Mouse (Mus musculus): ENCODE results near the gene Farp1.

Gene Farp1

DNA sequence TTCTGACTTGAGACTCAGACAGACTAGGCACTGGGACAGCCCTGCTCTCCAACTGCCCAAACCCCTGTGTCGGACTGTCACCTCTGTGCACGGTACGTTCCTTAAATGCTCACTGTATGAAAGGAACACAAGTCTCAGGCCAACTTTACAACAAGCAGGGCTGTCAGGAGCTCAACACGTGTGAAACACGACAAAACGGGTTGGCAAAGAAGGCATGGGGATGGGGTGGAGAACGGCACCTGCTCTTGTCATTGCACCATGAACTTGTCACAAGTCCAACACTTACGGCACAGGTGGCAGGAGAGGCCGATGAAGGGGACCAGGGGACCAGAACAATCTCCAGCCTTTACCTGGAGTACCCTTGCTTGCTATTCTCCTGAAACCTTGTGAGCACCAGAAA, 264.1 kb downstream of the Farp1 start:
- DNase-seq (ENCODE audit: inconsistent age in 2 of 2, low spot score in 1 of 2) = no peak

DNA sequence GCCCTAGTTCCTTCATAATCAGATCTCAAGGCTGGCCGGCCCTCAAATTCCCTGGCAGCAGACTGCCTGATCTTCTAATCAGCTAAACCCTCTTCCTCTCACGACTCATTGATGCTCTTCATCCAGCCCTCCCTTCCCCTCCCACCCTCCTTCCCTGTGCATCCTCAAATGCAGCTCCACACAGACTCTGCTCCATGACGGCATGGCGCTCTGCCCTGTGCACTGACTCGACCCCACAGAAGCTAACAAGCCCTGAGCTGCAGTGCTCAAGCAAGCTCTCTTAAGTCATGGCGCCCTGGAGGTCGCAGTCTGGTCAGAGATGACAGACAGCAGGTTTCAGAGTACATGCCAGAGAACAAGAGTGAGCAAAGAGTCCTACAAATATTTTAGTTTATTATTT, 269.5 kb downstream of the Farp1 start:
- DNase-seq (ENCODE audit: inconsistent age in 2 of 2, low spot score in 1 of 2) = no peak

DNA sequence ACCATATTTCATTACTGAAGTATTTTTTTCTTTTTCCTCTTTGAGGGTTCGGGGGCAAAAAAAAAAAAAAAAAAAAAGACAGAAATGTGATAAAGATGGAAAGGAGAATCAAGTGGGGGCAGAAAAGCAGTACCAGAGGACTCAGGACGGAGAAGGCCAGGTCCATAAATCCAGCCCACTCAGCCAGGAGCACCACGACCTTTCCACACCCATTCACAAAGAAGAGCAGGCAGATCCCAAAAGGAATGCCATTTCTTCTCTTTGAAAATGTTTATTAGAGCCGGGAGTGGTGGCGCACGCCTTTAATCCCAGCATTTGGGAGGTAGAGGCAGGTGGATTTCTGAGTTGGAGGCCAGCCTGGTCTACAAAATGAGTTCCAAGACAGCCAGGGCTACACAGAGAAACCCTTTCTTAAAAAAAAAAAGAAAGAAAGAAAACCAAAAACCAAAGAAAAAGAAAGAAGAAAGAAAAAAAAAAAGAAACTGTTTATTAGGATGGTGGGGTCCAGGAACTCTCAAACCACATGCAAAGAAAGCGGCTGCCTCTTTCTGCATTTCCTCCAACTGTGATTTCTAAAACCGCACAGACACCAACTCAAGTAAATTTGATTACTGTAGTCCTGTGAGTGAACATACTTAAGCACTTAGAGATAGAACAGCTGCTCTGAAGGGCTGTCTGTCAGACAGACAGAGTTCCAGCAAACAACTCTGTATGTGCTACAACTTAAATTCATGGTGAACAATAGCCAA, 270.5 kb downstream of the Farp1 start:
- DNase-seq (ENCODE audit: inconsistent age in 2 of 2, low spot score in 1 of 2) = no peak

DNA sequence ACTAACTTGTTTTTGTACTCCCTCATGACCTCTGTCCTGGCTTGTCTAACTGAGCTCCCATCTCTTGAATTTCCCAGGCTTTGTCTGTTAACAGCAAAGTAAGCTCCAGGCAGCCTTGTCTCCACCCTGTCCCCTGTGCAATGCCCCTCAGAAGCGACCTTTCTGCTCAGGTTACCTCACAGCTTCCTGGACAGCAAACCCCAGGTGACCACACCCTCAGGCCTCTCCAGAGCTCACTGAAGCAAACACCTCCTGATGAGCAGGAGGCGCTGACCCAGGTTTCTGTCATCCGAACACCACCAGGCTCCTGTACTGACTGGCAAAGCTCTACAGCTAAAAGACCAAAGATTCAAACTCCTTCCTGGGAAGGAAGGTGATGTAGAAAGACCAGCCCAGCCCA, 274.9 kb downstream of the Farp1 start:
- no peak for DNase-seq (ENCODE audit: inconsistent age in 2 of 2, low spot score in 1 of 2)

DNA sequence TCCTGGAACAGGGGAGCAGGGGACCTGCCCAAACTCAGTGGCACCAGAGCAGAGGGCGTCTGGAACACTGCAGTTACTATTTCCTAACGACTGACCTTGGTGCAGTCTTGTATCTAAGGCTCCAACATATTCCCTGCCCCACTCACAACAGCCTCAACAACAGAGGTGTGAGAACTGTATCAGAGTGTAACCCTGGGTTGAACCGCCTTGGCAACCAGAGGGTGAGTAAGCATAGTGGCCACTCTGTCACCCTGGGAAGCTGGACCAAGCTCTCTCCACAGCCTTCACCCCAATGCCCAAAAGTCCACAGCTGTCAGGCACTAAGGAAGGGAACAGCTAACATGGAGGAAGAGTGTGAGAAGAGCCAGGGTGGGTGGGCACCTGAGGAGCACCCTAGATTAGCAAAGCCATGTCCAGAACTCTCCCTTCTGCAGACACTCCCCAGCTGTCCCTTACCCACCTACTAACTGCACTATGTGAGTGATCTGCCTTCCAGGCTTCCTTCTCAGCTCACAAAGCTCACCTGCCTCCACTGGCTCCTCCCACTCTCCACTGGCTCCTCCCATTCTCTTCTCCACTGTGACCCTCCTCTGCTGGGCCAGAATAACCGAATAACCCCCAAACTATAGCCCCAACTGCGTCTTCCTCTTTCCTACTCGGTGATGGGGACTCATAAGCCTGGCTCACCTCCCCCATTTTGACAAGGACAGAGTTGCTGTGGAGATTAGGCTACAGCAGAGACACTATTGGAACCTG, 275.5 kb downstream of the Farp1 start:
- peak in 1 of 2 experiments; percentile 70 for DNase-seq (ENCODE audit: inconsistent age in 2 of 2, low spot score in 1 of 2)

DNA sequence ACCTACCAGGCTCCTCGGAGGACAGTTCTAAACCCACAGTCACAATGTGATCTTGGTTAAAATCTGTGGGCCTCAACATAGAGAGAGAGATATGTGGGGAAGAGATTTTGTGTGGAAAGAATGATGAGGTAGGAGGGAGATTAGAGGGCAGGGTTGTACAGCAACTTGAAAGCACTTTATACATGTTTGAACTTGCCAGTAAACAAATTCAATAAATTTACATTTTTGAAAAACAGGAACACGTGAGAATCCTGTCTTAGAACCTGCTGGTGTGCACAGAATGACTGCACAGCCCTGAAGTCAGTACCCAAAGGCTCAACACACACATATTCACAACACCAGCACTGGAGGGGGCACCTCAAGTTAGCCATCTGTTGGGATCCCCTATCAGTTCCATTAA, 276.1 kb downstream of the Farp1 start:
- DNase-seq (ENCODE audit: inconsistent age in 2 of 2, low spot score in 1 of 2) = no peak

DNA sequence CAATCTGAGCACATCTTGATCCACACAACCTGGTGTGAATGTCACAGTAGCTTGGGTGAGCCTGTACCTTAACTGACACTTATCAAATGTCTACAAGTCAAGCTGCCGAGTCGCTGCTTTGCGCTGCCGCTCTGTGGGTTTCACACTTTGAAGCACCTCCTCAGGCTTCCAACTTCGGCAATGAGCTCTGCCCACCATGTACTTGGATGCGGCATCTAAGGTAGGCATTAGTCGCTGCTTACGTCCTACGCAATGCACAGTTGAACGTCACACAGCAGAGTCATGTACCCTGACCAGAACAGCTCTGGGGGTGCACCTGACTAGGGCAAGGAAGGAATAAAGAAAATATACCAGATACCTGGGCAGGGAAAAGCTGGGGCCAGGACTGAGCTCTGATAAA, 278.3 kb downstream of the Farp1 start:
- DNase-seq (ENCODE audit: inconsistent age in 2 of 2, low spot score in 1 of 2) = no peak

DNA sequence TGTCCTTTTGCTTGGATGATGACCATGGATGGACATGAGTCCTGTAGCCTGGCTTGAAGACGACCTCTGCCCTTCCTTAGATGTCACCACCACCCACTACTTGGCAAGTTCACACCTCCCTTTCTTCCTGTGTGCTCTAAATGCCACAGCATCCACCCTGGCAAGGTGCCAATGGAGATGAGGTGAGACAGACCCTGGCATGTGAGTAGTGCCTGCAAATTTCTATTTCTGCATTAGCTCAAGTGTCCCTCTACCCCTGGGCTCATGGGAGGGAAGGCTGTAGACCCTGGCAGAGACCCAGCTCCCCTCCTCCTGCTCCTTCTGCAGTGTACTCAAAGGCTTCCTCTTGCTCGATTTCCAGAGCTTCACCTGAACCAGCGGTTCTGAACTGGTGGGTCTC, 279.9 kb downstream of the Farp1 start:
- no peak for DNase-seq (ENCODE audit: inconsistent age in 2 of 2, low spot score in 1 of 2)

DNA sequence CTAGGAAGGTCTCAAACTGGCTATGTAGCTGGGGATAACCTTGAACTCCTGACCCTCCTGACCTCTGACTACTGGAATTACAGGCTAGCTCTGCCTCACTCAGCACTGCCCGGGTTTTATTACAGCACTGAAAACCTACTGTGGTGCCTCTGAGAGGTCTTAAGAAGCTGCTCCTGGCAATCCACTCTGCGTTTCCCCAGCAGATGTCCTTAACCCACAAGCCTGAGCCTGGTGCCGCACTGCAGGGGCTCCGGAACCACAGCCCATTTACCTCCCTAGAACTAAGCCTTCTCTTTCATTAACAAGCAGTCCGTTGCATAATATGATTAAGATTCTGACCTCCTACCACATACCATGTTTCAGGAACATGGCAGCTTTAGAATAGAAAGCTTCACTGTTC, 281.1 kb downstream of the Farp1 start:
- no peak for DNase-seq (ENCODE audit: inconsistent age in 2 of 2, low spot score in 1 of 2)

DNA sequence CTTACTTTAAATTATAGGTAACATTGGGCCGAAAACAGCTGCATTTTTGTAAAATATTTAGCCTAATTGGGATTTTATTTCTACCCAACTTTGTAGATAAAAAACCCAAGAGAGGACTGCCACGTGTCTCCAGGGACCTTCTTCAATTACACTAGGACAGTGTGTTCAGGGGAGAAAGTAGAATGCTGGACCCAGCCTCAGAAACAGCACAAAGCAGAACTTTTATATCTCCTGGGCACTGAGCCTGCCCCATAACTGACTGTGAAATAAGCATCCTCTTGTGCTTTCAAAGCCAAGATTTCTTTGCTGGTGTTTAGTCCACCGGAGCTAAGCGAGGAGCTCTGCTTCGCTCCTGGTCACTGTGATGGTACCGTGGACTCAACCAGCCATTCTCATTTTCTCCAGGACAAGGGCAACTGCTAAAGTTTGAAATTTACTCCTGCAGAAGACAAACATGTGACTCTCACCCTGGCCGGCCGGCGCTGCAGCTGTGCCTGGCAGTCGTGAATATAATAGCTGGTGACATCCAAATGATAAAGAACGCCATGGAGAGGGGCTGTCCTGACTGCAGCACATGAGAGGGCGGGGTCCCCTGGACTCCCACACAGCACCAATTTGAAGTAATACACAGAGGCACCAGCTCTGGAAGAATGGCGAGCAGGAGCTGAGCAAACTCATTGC, 281.8 kb downstream of the Farp1 start:
- no peak for DNase-seq (ENCODE audit: inconsistent age in 2 of 2, low spot score in 1 of 2)

DNA sequence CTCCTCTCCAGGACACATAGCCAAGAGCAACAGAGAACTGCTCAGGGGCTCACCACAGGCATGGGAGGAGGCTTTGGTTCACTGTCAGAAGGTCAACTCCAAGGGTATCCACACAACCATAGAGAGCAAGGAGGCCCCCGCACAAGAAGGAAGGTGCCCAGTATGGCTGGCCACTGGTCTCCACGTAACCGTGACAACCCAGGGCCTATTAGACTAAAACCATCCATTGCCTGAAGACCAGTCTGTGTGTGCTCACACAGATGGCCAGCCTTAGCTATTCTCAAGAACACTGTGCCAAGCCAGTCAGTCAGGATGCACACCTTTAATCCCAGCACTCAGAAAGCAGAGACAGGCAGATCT, 282.3 kb downstream of the Farp1 start:
- DNase-seq (ENCODE audit: inconsistent age in 2 of 2, low spot score in 1 of 2) = no peak

DNA sequence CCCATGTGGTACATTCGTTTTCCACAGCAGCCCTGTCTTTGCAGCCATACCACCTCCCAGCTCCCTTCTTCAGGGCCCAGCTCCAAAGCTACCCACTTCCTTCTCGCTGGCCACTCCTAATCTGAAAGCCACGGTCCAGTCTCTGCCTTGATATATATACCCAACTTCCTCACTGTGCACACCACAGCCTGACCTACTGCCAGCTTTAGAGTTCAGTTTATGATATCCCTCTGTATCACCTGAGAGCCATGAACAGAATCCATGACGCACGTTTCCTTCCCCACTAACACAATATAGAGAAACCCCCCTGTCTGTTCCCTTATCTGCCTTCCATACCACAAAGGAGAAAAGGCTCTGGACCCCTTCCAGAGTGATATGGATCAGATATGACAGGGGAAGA, 283.4 kb downstream of the Farp1 start:
- DNase-seq (ENCODE audit: inconsistent age in 2 of 2, low spot score in 1 of 2) = no peak

DNA sequence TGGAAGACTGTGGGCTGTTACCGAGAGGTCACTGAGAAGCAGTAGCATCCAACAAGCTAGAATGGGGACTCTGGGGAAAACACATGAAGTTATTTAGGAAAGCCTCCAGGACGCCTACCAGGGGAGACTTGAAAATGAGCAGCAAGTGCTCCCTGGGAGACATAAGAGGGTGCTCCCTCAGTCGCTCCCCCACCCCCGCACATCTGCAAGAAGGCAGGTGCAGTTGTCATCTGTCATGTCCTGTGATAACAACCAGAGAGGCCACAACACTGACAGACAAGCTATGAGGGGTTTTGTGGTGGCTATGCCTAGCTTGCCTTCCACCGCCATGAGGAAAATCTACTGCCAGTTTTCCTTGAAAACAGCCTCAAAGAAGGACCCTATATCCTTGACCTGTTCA, 287.1 kb downstream of the Farp1 start:
- DNase-seq (ENCODE audit: inconsistent age in 2 of 2, low spot score in 1 of 2) = no peak

DNA sequence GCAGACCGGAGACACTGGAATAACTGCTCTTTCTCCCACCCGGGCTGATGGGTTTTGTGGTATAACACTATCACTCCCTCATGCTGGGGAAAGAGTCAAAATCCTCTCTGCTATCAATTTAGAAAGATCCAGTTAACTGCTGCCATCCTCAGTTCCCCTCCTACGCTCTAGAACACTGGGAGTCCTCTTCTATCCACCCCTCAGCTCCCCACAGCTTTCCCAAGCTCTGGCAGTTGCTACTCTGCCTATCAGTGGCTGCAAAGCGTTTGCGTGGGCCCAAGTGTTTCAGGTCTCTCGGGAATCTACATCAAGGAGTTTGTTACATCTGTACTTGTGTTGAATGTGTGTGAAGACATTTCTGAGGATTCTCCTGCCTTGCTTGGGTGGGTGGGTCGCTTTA, 287.6 kb downstream of the Farp1 start:
- DNase-seq (ENCODE audit: inconsistent age in 2 of 2, low spot score in 1 of 2) = no peak

DNA sequence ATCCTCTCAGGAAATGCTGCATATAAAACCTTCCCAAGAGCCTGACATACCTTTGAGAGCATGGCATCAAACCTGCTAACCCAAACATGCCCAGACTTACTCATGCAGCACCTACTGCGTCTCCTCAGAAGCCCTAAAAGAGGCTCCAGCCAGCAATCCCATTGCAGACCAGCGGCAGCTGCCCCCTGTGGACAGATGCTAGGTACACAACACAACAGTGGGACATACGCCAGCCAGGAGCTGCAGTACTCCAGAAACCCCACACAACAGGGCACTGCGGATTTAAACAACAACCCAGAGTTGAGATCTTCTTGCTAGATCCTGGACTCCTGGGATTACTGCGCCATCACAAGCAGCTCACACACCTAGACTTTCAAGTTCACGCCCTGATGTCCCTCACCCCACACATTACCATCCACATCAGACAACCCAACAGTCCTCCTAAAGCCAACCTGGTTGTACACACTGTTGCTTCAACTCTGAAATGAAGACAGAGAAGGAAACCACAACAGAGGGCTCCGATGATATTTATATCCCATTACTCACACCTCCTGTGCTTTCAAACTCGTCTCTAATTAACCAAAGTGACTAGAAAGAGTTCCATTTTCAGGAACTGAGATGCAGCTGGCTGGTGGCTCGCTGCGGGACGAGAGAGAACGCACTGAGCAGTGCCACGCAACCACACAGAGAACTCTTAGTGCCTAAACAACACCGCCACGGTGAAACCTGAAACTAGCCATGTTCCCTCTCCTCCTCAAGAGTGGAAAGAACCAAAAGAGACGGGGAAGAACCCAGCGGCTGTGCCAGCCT, 289.7 kb downstream of the Farp1 start:
- no peak for DNase-seq (ENCODE audit: inconsistent age in 2 of 2, low spot score in 1 of 2)

DNA sequence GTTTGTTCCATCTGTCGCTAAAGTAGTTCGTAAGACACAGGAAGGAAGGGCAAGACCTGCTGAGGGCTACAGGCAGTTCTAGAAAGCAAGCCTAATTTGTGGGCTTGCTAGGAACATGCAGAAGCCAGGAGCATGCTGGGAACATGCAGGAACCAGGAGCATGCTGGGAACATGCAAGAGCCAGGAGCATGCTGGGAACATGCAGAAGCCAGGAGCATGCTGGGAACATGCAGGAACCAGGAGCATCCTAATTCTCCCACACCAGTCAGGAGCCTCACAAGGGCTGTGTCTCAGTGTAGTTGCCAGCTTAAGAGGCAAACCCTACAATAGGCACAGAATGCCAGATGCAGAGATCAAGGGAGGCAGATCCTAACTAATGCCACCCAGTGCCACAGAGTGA, 291.4 kb downstream of the Farp1 start:
- no peak for DNase-seq (ENCODE audit: inconsistent age in 2 of 2, low spot score in 1 of 2)

DNA sequence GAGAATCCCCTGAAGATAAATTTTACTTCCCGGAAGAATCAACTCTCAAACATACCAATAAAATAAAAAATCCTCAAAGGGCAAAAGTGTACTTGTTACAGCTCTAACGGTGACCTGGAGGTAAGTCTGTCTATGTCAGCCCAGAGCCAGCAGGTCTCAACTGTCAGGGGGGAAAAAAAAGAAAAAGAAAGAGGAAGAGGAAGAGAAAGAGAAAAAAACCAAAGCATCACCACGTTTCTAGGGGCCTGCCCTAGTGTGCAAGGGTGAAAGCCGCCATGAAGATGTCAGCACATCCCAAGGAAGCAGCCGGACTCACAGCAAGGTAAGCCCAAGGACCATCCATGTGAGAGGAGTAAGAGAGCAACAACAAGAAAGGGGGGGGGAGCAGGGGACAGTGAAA, 293.9 kb downstream of the Farp1 start:
- no peak for DNase-seq (ENCODE audit: inconsistent age in 2 of 2, low spot score in 1 of 2)

DNA sequence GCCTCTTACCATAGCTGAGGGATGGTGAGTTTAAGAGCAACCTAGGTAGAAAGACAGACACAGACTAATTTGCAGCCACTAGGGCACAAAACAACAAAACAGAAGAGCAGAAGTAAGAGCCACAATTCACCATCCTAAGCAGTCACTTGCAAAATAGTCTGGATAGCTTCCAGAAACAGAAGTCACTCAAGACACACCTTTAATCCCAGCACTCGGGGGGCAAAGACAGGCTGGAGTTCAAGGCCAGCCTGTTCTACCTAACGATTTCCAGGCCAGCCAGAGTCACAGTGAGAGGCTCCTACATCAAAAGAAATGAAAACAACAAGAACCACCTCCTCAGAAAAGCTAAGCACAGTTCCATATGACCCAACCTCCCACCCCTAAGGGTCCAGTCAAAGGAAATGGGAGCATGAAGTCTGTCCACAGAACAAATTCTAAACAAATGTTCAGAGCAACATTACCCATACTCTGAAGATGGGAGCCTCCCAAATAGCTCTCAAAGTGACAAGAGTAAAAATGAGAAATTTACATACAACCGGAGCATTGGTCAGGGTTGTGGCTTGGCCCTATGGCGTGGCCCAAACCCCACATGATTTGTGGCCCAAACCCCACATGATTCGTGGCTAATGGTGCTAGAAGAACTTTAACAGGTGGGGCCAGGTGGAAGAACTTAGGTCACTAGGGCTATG, 294.5 kb downstream of the Farp1 start:
- no peak for DNase-seq (ENCODE audit: inconsistent age in 2 of 2, low spot score in 1 of 2)

DNA sequence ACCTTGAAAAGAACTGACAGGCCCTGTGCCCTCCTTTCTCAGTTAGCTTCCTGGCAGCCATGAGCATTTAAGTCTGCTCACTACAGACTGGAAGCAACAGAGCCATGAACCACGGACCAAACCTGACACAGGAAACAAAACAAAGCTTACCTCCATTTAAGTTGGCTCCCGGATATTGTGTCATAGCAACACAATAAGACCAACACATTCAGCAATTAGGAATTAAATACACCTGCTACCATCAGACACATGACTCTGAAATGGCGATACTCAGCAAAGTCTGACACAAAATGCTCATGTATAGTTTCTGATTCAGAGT, 295.0 kb downstream of the Farp1 start:
- DNase-seq (ENCODE audit: inconsistent age in 2 of 2, low spot score in 1 of 2) = no peak
